Mouse (Mus musculus): ENCODE data around the gene Mxd4.
A peak's percentile ranks its signal among the peaks of the same experiment; 100 is the strongest.

The Mxd4 gene

DNA sequence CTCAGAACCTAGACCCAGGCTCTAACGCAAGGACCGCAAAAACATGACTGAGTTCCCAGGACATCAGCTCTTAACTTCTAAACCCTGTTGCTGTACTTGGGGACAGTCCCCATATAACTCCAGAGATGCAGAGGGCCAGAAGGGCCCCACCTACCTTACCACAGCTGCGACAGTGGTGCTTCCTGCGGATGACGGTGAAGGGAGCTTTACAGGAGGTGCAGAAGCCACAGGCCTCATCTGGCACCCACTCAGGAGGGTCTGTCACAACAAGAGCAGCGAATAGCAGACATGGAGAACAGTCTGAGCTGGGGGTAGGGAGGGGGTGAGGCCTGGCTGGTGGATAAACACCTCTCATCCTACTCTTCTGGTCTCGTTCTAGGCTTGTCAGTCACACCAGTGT lies 8.9 kb upstream of the Mxd4 start:
- DNase-seq = peak in 1 of 2 experiments; percentile 36

- DNase-seq = no peak
These were observed 8.3 kb upstream of the Mxd4 start for GRCm38 (mm10) chr5:34195786-34196185.

- no peak for DNase-seq
These were observed 7.6 kb upstream of the Mxd4 start for GRCm38 (mm10) chr5:34194975-34195662.

DNA sequence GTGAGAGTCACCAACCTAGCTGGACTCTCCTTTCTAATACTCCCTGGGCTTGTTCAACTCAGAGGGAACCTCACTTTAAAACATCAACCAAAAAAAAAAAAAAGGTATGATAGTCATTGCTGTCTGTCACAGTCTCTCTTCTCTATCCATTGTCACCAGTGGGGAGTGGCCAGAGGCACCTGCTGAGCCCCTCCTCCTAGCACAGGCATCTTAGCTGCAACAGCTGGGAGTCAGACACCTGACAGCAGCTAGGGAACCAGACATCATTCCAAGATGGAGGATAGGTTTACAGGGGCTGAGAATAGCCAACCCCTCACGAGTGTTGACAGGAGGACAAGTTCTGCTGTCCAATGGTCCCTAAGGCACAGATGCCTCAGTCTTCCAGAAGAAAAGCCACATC lies 6.9 kb upstream of the Mxd4 start:
- DNase-seq = no peak

- peak in 1 of 2 experiments; percentile 50 for DNase-seq
These were observed 4.3 kb upstream of the Mxd4 start for GRCm38 (mm10) chr5:34191843-34192242.

DNA sequence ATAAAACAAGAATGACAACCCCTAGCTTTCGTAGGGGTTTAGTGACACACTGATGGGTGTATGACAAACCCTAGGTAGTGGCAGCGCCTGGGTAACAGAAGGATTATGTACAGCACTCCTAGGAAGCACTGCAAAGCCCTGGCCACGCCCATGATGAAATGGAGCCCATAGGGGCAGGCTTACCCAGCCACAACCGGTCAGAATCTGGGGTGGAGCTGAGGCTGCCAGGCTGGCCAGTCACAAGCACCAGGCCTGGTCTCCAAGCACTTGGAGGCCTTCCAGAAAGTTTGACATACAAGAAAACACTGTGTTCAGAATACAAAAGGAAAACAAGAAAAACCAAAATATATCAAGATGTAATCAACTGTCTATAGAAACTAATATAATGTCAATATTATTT lies 3.5 kb upstream of the Mxd4 start:
- peak; percentile 86 to 91 for DNase-seq

DNA sequence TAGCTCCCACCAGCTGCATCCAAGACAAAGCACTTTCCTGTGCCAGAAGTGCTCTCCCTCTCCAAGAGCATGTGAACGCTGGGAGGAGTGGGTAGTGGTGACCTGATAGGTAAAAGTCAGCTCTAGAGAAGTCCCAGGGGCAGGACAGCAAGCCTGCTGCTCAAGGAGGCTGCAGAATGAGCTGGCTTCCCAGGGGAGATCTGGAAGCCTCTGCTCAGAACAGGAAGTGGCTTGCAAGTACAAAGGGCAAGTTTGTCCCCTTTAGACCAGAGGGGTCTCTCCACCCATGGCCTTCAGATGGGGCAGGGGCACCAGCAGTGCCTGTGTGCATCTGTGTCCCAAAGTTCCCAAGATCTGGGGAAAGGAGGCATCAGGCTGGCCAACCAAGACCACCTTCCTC lies 2.0 kb upstream of the Mxd4 start:
- DNase-seq = no peak

DNA sequence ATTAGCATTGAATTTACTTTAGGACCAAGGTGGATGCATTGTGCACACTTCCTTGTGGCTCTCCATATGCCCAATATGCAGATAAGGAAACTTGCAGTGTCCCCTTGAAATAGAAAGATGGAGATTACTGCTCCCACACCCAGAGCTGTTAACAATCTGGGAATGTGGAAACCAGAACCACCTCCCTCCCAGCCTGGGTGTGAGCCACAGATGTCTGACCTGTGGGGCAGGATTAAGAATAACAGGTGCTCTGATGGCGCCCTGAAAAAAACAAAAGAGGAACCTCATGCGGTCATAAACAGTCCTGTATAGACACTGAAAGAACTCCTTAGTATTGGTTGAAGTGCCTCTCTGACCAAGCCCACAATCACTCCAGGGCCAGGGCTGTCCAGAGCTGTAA lies 1.3 kb upstream of the Mxd4 start:
- DNase-seq = no peak

DNA sequence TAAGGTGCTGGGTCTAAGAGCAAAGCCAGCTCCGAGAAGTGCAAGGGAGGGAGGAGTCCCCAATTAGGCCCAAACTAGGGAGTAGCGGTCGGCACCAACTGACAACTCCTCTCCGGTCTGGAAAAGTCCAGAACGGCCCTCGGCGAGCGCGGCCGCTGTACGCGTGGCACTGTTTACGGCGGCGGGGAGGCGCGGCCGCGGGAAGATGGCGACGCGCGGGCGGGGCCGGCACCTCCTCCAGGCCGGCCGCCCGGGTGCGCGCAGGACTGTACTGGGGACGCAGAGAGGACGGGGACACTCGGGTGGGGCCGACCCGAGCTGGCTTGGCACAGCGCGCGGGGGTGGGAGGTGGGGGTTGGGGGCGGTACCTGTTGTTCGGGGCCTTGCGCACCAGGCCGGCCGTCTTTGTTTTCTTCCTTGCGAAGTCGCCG lies 544 bp downstream of the Mxd4 start:
- DNase-seq = peak; percentile 74 to 78

- peak; percentile 37 to 46 for DNase-seq
These were observed 1.1 kb downstream of the Mxd4 start for GRCm38 (mm10) chr5:34186391-34186790.

- DNase-seq = no peak
These were observed 1.7 kb downstream of the Mxd4 start for GRCm38 (mm10) chr5:34185791-34186190.

DNA sequence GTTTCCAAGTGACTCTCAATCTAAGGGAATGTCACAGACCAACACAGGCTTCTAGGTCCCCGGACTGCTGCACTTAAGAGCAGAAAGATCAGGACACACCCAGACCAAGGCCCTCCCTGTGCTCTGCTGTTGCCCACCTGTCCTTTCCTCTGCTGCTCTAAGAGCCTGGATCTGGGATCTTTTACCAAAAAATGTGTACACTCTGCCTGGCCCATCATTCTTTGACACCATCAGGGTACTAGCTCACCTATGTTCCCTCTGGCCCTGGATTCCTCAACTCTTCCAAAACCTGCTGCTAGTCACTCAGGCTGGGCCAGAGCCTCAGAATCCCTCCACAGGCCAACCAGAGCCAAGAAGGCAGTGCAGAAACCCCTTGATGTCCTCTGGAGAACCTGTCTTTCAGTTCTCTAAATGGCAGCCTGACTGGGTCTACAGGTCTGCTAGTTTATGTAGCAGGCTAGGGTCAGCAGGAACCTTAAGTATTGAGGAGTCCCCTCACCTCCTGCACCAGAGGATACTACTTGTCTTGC lies 2.4 kb downstream of the Mxd4 start:
- DNase-seq = peak in 1 of 2 experiments; percentile 3

DNA sequence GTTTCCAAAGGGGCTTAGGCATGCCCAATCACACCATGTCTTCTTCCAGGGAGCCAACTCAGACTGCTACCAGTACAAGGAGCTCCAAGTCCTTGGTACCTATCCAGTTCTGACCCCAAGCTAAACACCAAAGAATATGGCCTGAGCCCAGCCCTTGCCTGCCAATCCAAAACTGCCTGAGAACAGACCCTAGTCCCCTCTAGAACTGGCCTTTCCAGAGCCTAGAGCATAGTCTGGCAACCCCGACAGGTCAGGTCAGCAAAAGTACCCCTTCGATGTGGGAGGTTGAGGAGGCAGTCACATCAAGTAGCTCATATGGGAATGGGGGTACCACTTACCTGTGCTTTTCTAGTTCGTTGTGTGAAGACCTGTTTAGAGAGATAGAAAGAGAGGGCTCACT lies 3.5 kb downstream of the Mxd4 start:
- DNase-seq = peak in 1 of 2 experiments; percentile 1

DNA sequence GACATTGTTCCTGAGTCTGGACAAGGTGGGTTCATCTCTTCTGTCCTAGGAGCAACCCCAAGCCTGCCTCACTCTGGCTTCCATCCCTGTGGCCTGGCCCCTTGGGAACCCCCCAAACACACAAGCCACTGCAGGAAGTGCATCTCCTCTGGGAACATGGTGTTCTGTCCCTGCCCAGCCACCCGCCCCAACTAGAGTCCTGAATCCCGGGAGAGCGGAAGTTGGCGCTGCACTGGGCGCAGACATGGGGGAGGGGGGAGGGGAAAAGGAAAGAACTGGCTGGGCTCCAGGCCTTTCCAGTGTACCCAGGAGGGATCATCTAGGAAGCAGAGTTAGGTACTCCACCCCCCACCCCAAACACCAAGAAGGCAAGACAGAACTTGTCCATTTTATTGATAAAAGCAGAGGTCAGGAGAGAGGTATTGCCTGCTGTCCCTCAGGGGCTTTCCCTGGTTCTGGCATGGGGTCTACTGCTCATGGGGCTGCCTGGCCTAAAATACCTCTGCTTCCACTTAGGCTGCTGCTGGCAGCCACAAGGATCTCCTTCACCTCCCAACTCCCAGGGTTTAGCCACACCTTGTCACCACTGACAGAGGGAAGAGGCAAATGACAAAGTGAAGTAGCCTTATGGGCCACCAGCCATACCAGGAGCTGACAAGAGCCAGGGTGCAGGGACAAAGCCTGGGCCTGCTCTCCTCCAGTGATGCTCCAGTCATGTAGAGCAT lies 4.2 kb downstream of the Mxd4 start:
- DNase-seq = peak; percentile 83 to 90

DNA sequence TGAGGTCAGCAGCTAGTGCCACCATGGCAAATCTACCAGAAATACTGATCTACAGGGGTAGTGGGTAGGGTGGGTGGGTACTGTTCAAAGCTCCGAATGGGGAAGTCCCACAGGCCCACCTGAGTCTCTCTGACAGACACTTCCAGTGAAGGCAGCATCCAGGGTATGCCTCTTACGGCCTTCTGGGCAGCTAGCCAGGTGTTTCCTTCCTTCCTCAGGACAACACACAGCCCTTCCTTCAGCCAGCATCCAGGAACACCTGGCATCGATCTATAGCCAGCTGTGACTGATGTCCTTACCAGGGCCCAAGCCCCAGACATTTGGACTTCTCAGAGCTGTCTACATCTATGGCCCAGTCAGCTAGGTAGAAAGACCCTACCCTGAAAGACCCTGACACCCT lies 5.0 kb downstream of the Mxd4 start:
- DNase-seq = peak; percentile 50 to 59

- DNase-seq = no peak
These were observed 9.7 kb downstream of the Mxd4 start for GRCm38 (mm10) chr5:34177821-34178220.

DNA sequence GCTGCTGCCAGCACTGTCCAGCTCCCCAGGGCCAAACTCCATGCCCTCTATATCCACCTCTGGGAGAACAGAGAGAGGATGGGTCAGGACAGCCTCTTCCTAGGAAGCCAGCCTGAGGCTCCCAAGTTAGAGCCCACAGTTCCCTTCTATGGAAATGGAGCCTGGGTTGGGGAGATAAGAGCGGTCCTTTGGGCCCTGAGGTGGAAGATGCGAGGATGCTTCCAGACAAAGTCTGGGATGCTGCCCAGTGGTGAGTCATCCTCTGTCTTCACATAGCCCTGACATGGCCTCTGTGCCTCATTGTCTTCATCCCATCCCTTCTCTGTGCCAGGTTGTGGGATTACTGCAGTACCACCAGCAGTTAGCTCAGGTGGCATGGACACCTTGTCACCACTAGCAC lies 10.4 kb downstream of the Mxd4 start:
- no peak for DNase-seq

- DNase-seq = no peak
These were observed 10.8 kb downstream of the Mxd4 start for GRCm38 (mm10) chr5:34176691-34177090.

DNA sequence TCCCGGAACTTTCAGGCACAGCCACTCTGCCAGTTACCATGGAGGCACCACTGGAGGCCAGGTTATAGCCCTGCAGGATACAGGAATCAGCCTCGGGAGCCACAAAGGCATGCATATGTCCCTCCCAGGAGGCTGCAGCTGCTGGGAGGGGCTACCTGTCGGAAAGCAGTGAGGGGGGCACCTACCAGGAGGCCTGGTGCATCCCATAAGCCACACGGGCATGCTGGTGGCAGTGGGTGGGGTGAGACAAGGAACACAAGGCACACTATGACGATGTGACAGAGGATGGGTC lies 12.2 kb downstream of the Mxd4 start:
- no peak for DNase-seq

DNA sequence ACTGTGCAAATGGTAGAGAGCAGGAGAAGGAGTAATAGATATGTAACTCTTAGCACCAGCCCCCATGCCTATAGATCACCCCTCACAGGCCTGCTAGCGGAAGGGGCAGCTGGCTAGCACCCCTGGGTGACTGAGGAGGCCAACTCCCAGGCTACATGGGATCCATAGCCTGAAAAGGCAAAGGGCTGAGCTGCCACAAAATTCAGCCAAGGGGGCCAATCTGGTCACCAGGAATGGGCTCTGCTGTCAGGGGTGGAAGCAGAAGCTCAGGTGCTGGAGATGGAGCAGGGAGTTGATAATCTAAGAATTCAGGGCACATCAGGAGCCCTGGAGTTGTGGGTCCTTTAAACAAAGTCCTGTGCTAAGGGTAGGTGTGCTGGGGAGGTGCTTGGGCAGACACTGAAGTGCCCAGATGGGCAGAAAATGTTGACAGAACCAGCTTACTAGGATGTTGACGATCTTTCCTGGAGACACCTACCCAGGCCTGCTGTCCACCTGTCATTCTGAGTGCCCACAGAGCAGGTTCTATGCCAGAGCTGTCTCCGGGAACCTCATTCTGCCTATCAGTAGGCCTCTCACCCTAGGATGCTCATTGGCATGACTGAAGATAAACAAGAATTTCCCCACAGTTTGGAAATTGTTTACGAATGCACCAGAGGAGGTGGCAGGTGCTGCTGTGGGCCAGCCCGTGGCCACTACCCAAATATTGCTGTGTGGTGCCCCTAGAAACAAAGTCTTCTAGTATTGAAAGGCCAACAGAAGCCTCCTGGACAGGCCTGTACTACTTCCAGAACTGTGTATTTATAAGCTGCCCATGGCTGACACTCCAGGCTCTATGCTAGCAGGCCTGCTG lies 12.7 kb downstream of the Mxd4 start:
- DNase-seq = no peak

DNA sequence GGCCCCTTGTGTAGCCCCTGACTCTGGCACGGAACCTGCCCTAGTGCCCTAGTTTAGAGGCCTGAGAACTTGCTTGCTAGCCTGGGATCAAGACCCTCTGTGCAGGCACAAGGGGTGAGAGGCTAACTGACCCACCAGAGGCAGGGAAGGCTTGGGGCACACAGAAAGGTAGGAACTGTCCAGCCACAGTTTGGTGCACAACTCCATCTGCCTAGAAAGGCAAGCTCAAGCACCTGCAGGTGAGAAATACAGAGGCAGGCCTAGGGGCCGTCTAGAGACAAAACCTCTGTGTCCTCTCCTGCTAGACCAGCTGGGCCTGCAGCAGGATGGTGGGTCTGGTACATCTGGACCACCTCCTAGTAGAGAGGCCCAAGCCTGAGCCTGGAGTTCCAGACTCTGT lies 13.5 kb downstream of the Mxd4 start:
- DNase-seq = no peak

- DNase-seq = no peak
These were observed 16.8 kb downstream of the Mxd4 start for GRCm38 (mm10) chr5:34170726-34171125.

GRCm38 (mm10) chr5:34169954-34170353 lies 17.6 kb downstream of the Mxd4 start:
- DNase-seq = no peak
